ENCODE assay signal across 8 mouse cellular contexts in the genomic region with DNA sequence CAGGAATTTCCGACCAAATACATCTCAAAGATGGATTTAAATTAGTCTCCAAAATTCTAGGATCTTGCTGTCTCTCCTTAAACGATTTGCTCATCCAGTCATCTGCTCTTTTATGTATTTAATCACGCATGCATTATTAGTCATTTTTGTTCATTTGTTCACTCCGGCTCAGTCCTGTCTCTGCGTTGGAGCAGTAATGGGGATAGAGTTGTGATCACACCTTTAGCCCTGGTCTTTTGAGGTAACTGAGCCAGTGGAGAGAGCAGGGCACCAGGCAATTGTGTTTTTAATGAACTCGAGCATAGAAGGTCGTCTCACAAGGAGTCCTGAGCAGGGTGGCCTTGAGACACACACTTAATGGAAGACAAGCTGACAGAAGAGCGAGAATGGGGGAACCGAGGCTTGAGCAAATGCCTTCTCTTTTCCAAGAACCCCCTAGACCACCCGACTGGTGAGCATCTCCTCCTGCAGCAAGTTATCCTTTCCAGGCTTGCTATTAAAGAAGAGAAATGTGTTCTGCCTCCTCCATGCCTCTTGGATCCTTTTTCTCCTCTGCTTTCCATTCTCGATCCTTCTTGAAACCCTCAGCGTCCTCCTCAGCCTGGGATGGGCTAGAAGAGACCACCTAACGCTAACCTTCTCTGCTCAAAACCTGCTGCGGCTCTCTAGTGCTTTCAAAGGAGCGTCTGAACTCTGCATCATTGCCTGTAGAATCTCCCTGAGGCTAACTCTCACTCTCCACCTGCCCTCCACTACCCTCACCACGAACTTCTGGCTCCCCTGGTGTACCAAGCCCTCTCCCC. TPM values are rescaled to one million over a fixed set of nuclear protein-coding genes. Genes with fewer than 3 reads are reported as not detected.
DNase-seq lines count a peak whose midpoint lies in the region; ATAC-seq and TF ChIP-seq lines count a peak whose summit lies in the region.

No protein-coding gene starts in this region.

- H3K9me3 ChIP-seq in heart, embryonic 13.5 days = no peaks in the 10 kb centered on the region
- no peaks in the 10 kb centered on the region for H3K9me3 ChIP-seq in hindbrain, embryonic 14.5 days (ENCODE audit: control insufficient read depth, low read length)
- H3K9me3 ChIP-seq in midbrain, embryonic 15.5 days = no peaks in the 10 kb centered on the region

- H3K36me3 ChIP-seq in heart, embryonic 13.5 days = no peaks in the 10 kb centered on the region
- no peaks in the 10 kb centered on the region for H3K36me3 ChIP-seq in hindbrain, embryonic 14.5 days (replicated peaks; ENCODE audit: control insufficient read depth, insufficient read depth)
- H3K36me3 ChIP-seq in midbrain, embryonic 15.5 days (replicated peaks) = no peaks in the 10 kb centered on the region

- no peak for TF ChIP-seq POLR2A in bone marrow macrophage, adult 2 months (IDR thresholded peaks at IDR 0.05; ENCODE audit: borderline replicate concordance, low read depth, low read length)

- peaks cover 35% of the 10 kb centered on the region for H3K4me1 ChIP-seq in heart, embryonic 13.5 days
- H3K4me1 ChIP-seq in bone marrow macrophage, adult 2 months (ENCODE audit: control insufficient read depth, insufficient read depth, low read length) = peaks cover 9% of the 10 kb centered on the region
- peaks cover 6% of the 10 kb centered on the region for H3K4me1 ChIP-seq in hindbrain, embryonic 14.5 days (replicated peaks; ENCODE audit: control insufficient read depth, insufficient read depth, low read length)
- peaks cover 37% of the 10 kb centered on the region for H3K4me1 ChIP-seq in midbrain, embryonic 15.5 days

- H3K27me3 ChIP-seq in heart, embryonic 13.5 days (replicated peaks) = peaks cover 54% of the 10 kb centered on the region
- peaks cover 54% of the 10 kb centered on the region for H3K27me3 ChIP-seq in hindbrain, embryonic 14.5 days (ENCODE audit: control insufficient read depth, insufficient read depth, low read length)
- H3K27me3 ChIP-seq in midbrain, embryonic 15.5 days (replicated peaks) = peaks cover 43% of the 10 kb centered on the region

- H3K4me3 ChIP-seq in heart, embryonic 13.5 days = peak overlapping the region; percentile 53
- H3K4me3 ChIP-seq in bone marrow macrophage, adult 2 months (ENCODE audit: insufficient read depth, low read length) = peak overlapping the region; percentile 14
- H3K4me3 ChIP-seq in hindbrain, embryonic 14.5 days (replicated peaks; ENCODE audit: low read length) = peak overlapping the region; percentile 42
- peak overlapping the region; percentile 50 for H3K4me3 ChIP-seq in midbrain, embryonic 15.5 days

- WGBS in heart, embryonic 13.5 days = 13% methylated on average over 16 of the region's 16 CpGs
- 8% methylated on average over 16 of the region's 16 CpGs for WGBS in hindbrain, embryonic 14.5 days
- WGBS in midbrain, embryonic 15.5 days = 9% methylated on average over 16 of the region's 16 CpGs

- DNase-seq in heart, adult 18-20 months = no peak
- no peak for DNase-seq in hindbrain, embryonic 14.5 days (ENCODE audit: low spot score)
- DNase-seq in frontal cortex, postnatal 10 days (ENCODE audit: low spot score in 2 of 2) = no peak
- DNase-seq in layer of hippocampus, adult 18-20 months (ENCODE audit: low spot score in 2 of 2) = no peak
- no peak for DNase-seq in adrenal gland, postnatal 4 days (ENCODE audit: low spot score in 2 of 2)

- H3K4me2 ChIP-seq in heart, embryonic 13.5 days = peak overlapping the region; percentile 65
- peak overlapping the region; percentile 77 for H3K4me2 ChIP-seq in hindbrain, embryonic 14.5 days (replicated peaks)
- H3K4me2 ChIP-seq in midbrain, embryonic 15.5 days = peak overlapping the region; percentile 78

- no peak for TF ChIP-seq CTCF in bone marrow macrophage, adult 2 months (IDR thresholded peaks at IDR 0.05; ENCODE audit: low read depth, low read length)

- peak overlapping the region; percentile 55 for H3K9ac ChIP-seq in heart, embryonic 13.5 days
- peak overlapping the region; percentile 60 for H3K9ac ChIP-seq in hindbrain, embryonic 14.5 days
- H3K9ac ChIP-seq in midbrain, embryonic 15.5 days = peak overlapping the region; percentile 39

- H3K27ac ChIP-seq in heart, embryonic 13.5 days (replicated peaks) = no peak overlapping the region
- no peak overlapping the region for H3K27ac ChIP-seq in bone marrow macrophage, adult 2 months (ENCODE audit: insufficient read depth, low read depth, low read length)
- H3K27ac ChIP-seq in hindbrain, embryonic 14.5 days = no peak overlapping the region
- peak overlapping the region; percentile 46; the same call in 1 of the 2 replicates for H3K27ac ChIP-seq in midbrain, embryonic 15.5 days

- ATAC-seq in heart, embryonic 13.5 days (ENCODE audit: extremely low read depth, insufficient number of reproducible peaks, low FRiP score, low TSS enrichment) = no peak
- no peak for ATAC-seq in hindbrain, embryonic 14.5 days (ENCODE audit: low FRiP score)
- no peak; the same call in 1 of the 2 replicates for ATAC-seq in midbrain, embryonic 15.5 days (replicated peaks)

RNA-seq across cellular contexts. Expression of gene Fosb, which starts 8.2 kb away (rescaled TPM):
- 0.14 and 0.16 TPM in 2 replicates for polyA plus RNA-seq in heart, embryonic 13.5 days (2015; fragmentation: Nextera tagmentation; extraction: Ambion mirVana)
- 1 to 10 TPM in 1 of 2 experiments, under 1 TPM in 1; 0.62 to 1.0 TPM for total RNA-seq in heart, adult 18-20 months (2021)
- 0.68 TPM in 1 of 2 replicates, not detected in the other for polyA plus RNA-seq in bone marrow macrophage, adult 2 months (2012; ENCODE audit: insufficient read depth, insufficient read length, missing spikeins)
- polyA plus RNA-seq in hindbrain, embryonic 14.5 days (2014; fragmentation: Nextera tagmentation; extraction: Ambion mirVana) = 0.12 TPM in 1 of 2 replicates, not detected in the other
- 0.08 TPM in 1 of 2 replicates, not detected in the other for polyA plus RNA-seq in midbrain, embryonic 15.5 days (2015; fragmentation: Nextera tagmentation; extraction: Ambion mirVana)
- total RNA-seq in layer of hippocampus, adult 18-20 months (2021) = 10 to 100 TPM; 20.4 to 26.6 TPM
- total RNA-seq in adrenal gland, postnatal 4 days (2021) = under 1 TPM; 0.85 to 0.98 TPM

RNA-seq across cellular contexts. Expression of gene Rtn2, which starts 19.2 kb away (rescaled TPM):
- 26.1 and 29.3 TPM in 2 replicates for polyA plus RNA-seq in heart, embryonic 13.5 days (2015; fragmentation: Nextera tagmentation; extraction: Ambion mirVana)
- 100 to 1,000 TPM; 124 to 132 TPM for total RNA-seq in heart, adult 18-20 months (2021)
- 1.4 and 2.0 TPM in 2 replicates for polyA plus RNA-seq in bone marrow macrophage, adult 2 months (2012; ENCODE audit: insufficient read depth, insufficient read length, missing spikeins)
- polyA plus RNA-seq in hindbrain, embryonic 14.5 days (2014; fragmentation: Nextera tagmentation; extraction: Ambion mirVana) = 106 and 112 TPM in 2 replicates
- polyA plus RNA-seq in midbrain, embryonic 15.5 days (2015; fragmentation: Nextera tagmentation; extraction: Ambion mirVana) = 112 and 121 TPM in 2 replicates
- 10 to 100 TPM; 92.8 to 95.6 TPM for total RNA-seq in layer of hippocampus, adult 18-20 months (2021)
- 10 to 100 TPM; 19.3 to 28.8 TPM for total RNA-seq in adrenal gland, postnatal 4 days (2021)

RNA-seq across cellular contexts. Expression of gene Ppm1n, which starts 21.8 kb away (rescaled TPM):
- not detected in 2 replicates for polyA plus RNA-seq in heart, embryonic 13.5 days (2015; fragmentation: Nextera tagmentation; extraction: Ambion mirVana)
- not detected for total RNA-seq in heart, adult 18-20 months (2021)
- 0.93 and 4.2 TPM in 2 replicates for polyA plus RNA-seq in bone marrow macrophage, adult 2 months (2012; ENCODE audit: insufficient read depth, insufficient read length, missing spikeins)
- 0.74 and 1.0 TPM in 2 replicates for polyA plus RNA-seq in hindbrain, embryonic 14.5 days (2014; fragmentation: Nextera tagmentation; extraction: Ambion mirVana)
- 1.1 and 1.7 TPM in 2 replicates for polyA plus RNA-seq in midbrain, embryonic 15.5 days (2015; fragmentation: Nextera tagmentation; extraction: Ambion mirVana)
- total RNA-seq in layer of hippocampus, adult 18-20 months (2021) = not detected
- total RNA-seq in adrenal gland, postnatal 4 days (2021) = under 1 TPM in 1 of 2 experiments, not detected in 1; 0.39 TPM

RNA-seq across cellular contexts. Expression of gene Vasp, which starts 30.0 kb away (rescaled TPM):
- polyA plus RNA-seq in heart, embryonic 13.5 days (2015; fragmentation: Nextera tagmentation; extraction: Ambion mirVana) = 81.2 and 81.7 TPM in 2 replicates
- 10 to 100 TPM; 26.7 to 27.7 TPM for total RNA-seq in heart, adult 18-20 months (2021)
- polyA plus RNA-seq in bone marrow macrophage, adult 2 months (2012; ENCODE audit: insufficient read depth, insufficient read length, missing spikeins) = 178 and 187 TPM in 2 replicates
- polyA plus RNA-seq in hindbrain, embryonic 14.5 days (2014; fragmentation: Nextera tagmentation; extraction: Ambion mirVana) = 32.7 and 35.3 TPM in 2 replicates
- polyA plus RNA-seq in midbrain, embryonic 15.5 days (2015; fragmentation: Nextera tagmentation; extraction: Ambion mirVana) = 35.9 and 37.4 TPM in 2 replicates
- 10 to 100 TPM; 14.2 to 17.0 TPM for total RNA-seq in layer of hippocampus, adult 18-20 months (2021)
- total RNA-seq in adrenal gland, postnatal 4 days (2021) = 10 to 100 TPM; 83.7 to 89.3 TPM

RNA-seq across cellular contexts. Expression of gene Ercc1, which starts 42.9 kb away (rescaled TPM):
- polyA plus RNA-seq in heart, embryonic 13.5 days (2015; fragmentation: Nextera tagmentation; extraction: Ambion mirVana) = 62.6 and 62.7 TPM in 2 replicates
- 10 to 100 TPM; 43.5 to 50.3 TPM for total RNA-seq in heart, adult 18-20 months (2021)
- polyA plus RNA-seq in bone marrow macrophage, adult 2 months (2012; ENCODE audit: insufficient read depth, insufficient read length, missing spikeins) = 30.7 and 35.4 TPM in 2 replicates
- 82.6 and 86.1 TPM in 2 replicates for polyA plus RNA-seq in hindbrain, embryonic 14.5 days (2014; fragmentation: Nextera tagmentation; extraction: Ambion mirVana)
- polyA plus RNA-seq in midbrain, embryonic 15.5 days (2015; fragmentation: Nextera tagmentation; extraction: Ambion mirVana) = 80.2 and 83.3 TPM in 2 replicates
- 10 to 100 TPM; 47.7 to 49.0 TPM for total RNA-seq in layer of hippocampus, adult 18-20 months (2021)
- 10 to 100 TPM; 38.6 to 45.2 TPM for total RNA-seq in adrenal gland, postnatal 4 days (2021)
